Mouse (Mus musculus): ENCODE measurements at regions not wholly inside any gene's neighbourhood (a gene's known extent, or its start where the extent isn't known, plus 50 kb on each side); places are given as distances from the start of the nearest gene placed in this dataset.

DNA sequence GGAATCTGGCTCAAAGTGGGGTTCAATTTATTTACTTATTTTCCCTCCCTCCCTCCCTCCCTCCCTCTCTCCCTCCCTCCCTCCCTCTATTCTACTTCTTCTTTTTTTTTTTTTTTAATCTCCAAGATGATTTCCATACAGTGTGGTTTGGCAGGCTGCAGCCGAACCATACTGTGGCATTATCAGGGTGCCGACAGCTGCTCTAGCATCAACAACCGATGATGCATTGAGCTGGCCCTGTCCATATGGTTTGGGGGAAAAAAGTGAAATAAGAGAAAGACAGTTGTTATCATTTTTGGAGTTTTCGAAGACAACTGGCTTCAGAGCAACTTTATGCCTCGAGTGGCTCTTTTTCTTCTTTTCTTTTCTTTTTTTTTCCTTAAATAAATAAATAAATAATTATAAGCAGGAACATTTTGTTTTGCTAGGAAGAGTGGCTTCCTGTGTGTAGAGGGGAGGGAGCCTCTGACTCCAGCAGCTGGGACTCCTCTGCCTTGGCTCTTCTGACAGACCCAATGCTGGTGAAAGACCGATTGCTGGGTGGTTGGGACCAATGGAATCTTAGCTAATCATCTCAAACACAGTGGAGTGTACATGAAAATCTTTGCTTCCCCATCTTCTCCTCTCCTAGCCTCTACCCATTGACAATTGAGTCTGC is 190.1 kb upstream of the Maf start:
- no peak for ATAC-seq (ENCODE audit: low FRiP score)
- Histone ChIP-seq H3K4me2 (no peak overlapping the region), H3K9me3 (no peaks in the 10 kb centered on the region), H3K36me3 (replicated peaks) (no peaks in the 10 kb centered on the region), H3K4me3 (replicated peaks) (no peak overlapping the region), H3K27me3 (no peaks in the 10 kb centered on the region), H3K4me1 (no peaks in the 10 kb centered on the region), H3K9ac (no peak overlapping the region), H3K27ac (no peak overlapping the region)
- WGBS: 86% methylated on average over 6 of the region's 6 CpGs

- Histone ChIP-seq H3K4me1 (no peaks in the 10 kb centered on the region), H3K4me2 (no peak overlapping the region), H3K9me3 (no peaks in the 10 kb centered on the region), H3K27me3 (no peaks in the 10 kb centered on the region), H3K27ac (no peak overlapping the region), H3K9ac (no peak overlapping the region), H3K36me3 (replicated peaks) (no peaks in the 10 kb centered on the region), H3K4me3 (replicated peaks) (no peak overlapping the region)
- ATAC-seq (ENCODE audit: low FRiP score): no peak
- 84% methylated on average over 4 of the region's 4 CpGs for WGBS
These were observed 189.5 kb upstream of the Maf start for GRCm38 (mm10) chr8:115897086-115897485.

- Histone ChIP-seq H3K9ac (no peak overlapping the region), H3K9me3 (no peaks in the 10 kb centered on the region), H3K4me2 (no peak overlapping the region), H3K27me3 (no peaks in the 10 kb centered on the region), H3K4me3 (replicated peaks) (no peak overlapping the region), H3K27ac (no peak overlapping the region), H3K36me3 (replicated peaks) (no peaks in the 10 kb centered on the region), H3K4me1 (no peaks in the 10 kb centered on the region)
- 77% methylated on average over 4 of the region's 4 CpGs for WGBS
- no peak for ATAC-seq (ENCODE audit: low FRiP score)
These were observed 188.5 kb upstream of the Maf start for GRCm38 (mm10) chr8:115896066-115896465.

- no peak overlapping the region for H3K27ac ChIP-seq
- ATAC-seq (ENCODE audit: low FRiP score): no peak
- no peaks in the 10 kb centered on the region for H3K9me3 ChIP-seq
- no peak overlapping the region for H3K9ac ChIP-seq
- no peak overlapping the region for H3K4me3 ChIP-seq (replicated peaks)
- no peak overlapping the region for H3K4me2 ChIP-seq
- no peaks in the 10 kb centered on the region; the same call in 1 of the 2 replicates for H3K27me3 ChIP-seq
- H3K4me1 ChIP-seq: no peaks in the 10 kb centered on the region
- H3K36me3 ChIP-seq (replicated peaks): no peaks in the 10 kb centered on the region
- WGBS: 87% methylated on average over 4 of the region's 4 CpGs
These were observed 180.7 kb upstream of the Maf start for GRCm38 (mm10) chr8:115888278-115888677.

- Histone ChIP-seq H3K9ac (no peak overlapping the region), H3K27ac (no peak overlapping the region), H3K4me3 (replicated peaks) (no peak overlapping the region), H3K36me3 (replicated peaks) (no peaks in the 10 kb centered on the region), H3K9me3 (no peaks in the 10 kb centered on the region), H3K4me2 (no peak overlapping the region), H3K27me3 (no peaks in the 10 kb centered on the region; the same call in 1 of the 2 replicates), H3K4me1 (no peaks in the 10 kb centered on the region)
- ATAC-seq (ENCODE audit: low FRiP score): no peak
- WGBS: 78% methylated on average over 2 of the region's 2 CpGs
These were observed 177.6 kb upstream of the Maf start for GRCm38 (mm10) chr8:115885121-115885743.

- H3K4me3 ChIP-seq (replicated peaks): no peak overlapping the region
- no peaks in the 10 kb centered on the region for H3K4me1 ChIP-seq
- H3K27ac ChIP-seq: no peak overlapping the region
- H3K9ac ChIP-seq: no peak overlapping the region
- no peaks in the 10 kb centered on the region; the same call in 1 of the 2 replicates for H3K27me3 ChIP-seq
- no peaks in the 10 kb centered on the region for H3K9me3 ChIP-seq
- no peak overlapping the region for H3K4me2 ChIP-seq
- H3K36me3 ChIP-seq (replicated peaks): no peaks in the 10 kb centered on the region
- no peak for ATAC-seq (ENCODE audit: low FRiP score)
- 82% methylated on average over 3 of the region's 3 CpGs for WGBS
These were observed 176.2 kb upstream of the Maf start for GRCm38 (mm10) chr8:115883808-115884207.

GRCm38 (mm10) chr8:115881881-115882280 is 174.3 kb upstream of the Maf start:
- Histone ChIP-seq H3K4me2 (no peak overlapping the region), H3K27me3 (no peaks in the 10 kb centered on the region; the same call in 1 of the 2 replicates), H3K9ac (no peak overlapping the region), H3K9me3 (no peaks in the 10 kb centered on the region), H3K4me1 (no peaks in the 10 kb centered on the region), H3K36me3 (replicated peaks) (no peaks in the 10 kb centered on the region), H3K27ac (no peak overlapping the region), H3K4me3 (replicated peaks) (no peak overlapping the region)
- no peak for ATAC-seq (ENCODE audit: low FRiP score)
- WGBS: 89% methylated on average over 8 of the region's 8 CpGs

DNA sequence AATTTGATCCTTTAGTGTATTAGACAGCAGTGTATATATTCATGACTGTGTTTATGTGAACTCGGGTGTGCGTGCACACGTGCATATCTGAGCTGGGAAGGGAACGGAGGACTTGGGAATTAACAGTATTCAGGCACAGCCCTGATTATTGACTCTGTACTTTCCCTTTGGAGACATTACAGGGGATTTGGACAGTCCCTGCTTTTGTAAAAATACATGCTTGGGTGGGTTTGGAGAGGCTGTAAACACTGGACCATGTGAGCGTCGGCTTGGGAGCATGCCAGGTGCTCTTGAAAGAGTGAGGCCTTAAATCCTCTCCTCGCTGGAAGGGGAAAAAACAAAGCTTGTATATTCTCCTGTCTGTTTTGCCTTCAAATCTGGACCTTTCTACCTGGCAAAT is 167.2 kb upstream of the Maf start:
- no peak overlapping the region for H3K4me2 ChIP-seq
- 55% methylated on average over 7 of the region's 7 CpGs for WGBS
- ATAC-seq (ENCODE audit: low FRiP score): peak; percentile 58; the same call in 1 of the 2 replicates
- no peaks in the 10 kb centered on the region for H3K9me3 ChIP-seq
- H3K27me3 ChIP-seq: no peaks in the 10 kb centered on the region
- H3K36me3 ChIP-seq (replicated peaks): no peaks in the 10 kb centered on the region
- H3K4me3 ChIP-seq (replicated peaks): no peak overlapping the region
- no peak overlapping the region for H3K27ac ChIP-seq
- H3K4me1 ChIP-seq: peaks cover 6% of the 10 kb centered on the region; the same call in 1 of the 2 replicates
- no peak overlapping the region for H3K9ac ChIP-seq

DNA sequence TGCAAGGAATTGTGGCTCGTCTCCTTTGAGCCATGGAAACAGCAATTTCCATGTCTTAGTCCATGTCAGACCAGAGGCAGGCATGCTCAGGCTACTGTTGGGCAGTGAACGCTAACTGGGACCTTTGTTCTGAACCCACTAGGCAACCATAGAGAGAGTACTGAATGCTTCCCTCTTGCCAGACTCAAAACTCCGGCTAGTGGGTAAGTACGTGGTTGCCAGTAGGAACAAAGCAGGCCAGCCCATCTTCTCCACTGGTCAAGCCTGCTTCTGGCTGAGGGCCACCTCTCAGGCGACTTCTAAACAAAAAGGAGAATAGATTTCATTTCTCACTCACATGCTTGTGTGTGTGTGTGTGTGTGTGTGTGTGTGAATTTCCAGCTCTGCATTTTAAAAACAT is 163.8 kb upstream of the Maf start:
- WGBS: 69% methylated on average over 5 of the region's 5 CpGs
- H3K36me3 ChIP-seq (replicated peaks): no peaks in the 10 kb centered on the region
- H3K4me2 ChIP-seq: no peak overlapping the region
- H3K9ac ChIP-seq: no peak overlapping the region
- H3K4me3 ChIP-seq (replicated peaks): no peak overlapping the region
- peaks cover 6% of the 10 kb centered on the region; the same call in 1 of the 2 replicates for H3K4me1 ChIP-seq
- H3K27ac ChIP-seq: no peak overlapping the region
- no peak for ATAC-seq (ENCODE audit: low FRiP score)
- H3K27me3 ChIP-seq: no peaks in the 10 kb centered on the region
- H3K9me3 ChIP-seq: no peaks in the 10 kb centered on the region

GRCm38 (mm10) chr8:115861381-115861780 is 153.8 kb upstream of the Maf start:
- no peak overlapping the region for H3K4me2 ChIP-seq
- no peak overlapping the region for H3K9ac ChIP-seq
- no peak for ATAC-seq (ENCODE audit: low FRiP score)
- no peaks in the 10 kb centered on the region for H3K36me3 ChIP-seq (replicated peaks)
- H3K4me3 ChIP-seq (replicated peaks): no peak overlapping the region
- no peaks in the 10 kb centered on the region for H3K9me3 ChIP-seq
- H3K4me1 ChIP-seq: no peaks in the 10 kb centered on the region
- no peak overlapping the region for H3K27ac ChIP-seq
- WGBS: 83% methylated on average over 3 of the region's 3 CpGs
- H3K27me3 ChIP-seq: no peaks in the 10 kb centered on the region

GRCm38 (mm10) chr8:115859406-115859805 is 151.8 kb upstream of the Maf start:
- 89% methylated on average over 8 of the region's 8 CpGs for WGBS
- Histone ChIP-seq H3K9ac (no peak overlapping the region), H3K36me3 (replicated peaks) (no peaks in the 10 kb centered on the region), H3K9me3 (no peaks in the 10 kb centered on the region), H3K4me2 (no peak overlapping the region), H3K4me1 (no peaks in the 10 kb centered on the region), H3K27ac (no peak overlapping the region), H3K27me3 (no peaks in the 10 kb centered on the region), H3K4me3 (replicated peaks) (no peak overlapping the region)
- no peak for ATAC-seq (ENCODE audit: low FRiP score)

DNA sequence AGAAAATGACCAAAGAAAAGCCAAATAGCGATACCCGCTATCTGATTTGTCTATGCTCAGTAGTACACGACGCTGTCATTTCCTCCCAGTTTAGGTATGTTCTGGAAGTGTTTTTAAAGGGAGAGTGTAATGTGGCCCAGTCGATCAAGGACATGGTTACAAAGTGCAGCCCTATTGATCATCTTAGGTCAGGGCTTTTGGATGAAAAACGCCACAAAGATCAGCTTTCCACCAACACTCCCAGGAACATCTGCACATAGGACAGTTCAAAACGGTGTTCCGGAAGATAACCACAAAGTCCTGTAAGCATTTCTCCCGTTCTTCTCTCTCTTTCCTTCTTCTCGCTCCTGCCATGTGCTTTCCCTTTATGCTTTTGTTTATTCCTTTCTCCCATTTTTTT is 149.2 kb upstream of the Maf start:
- no peaks in the 10 kb centered on the region for H3K9me3 ChIP-seq
- WGBS: 95% methylated on average over 10 of the region's 10 CpGs
- no peak overlapping the region for H3K4me3 ChIP-seq (replicated peaks)
- no peaks in the 10 kb centered on the region for H3K27me3 ChIP-seq
- H3K4me1 ChIP-seq: no peaks in the 10 kb centered on the region
- ATAC-seq (ENCODE audit: low FRiP score): no peak
- no peak overlapping the region for H3K9ac ChIP-seq
- H3K4me2 ChIP-seq: no peak overlapping the region
- no peak overlapping the region for H3K27ac ChIP-seq
- H3K36me3 ChIP-seq (replicated peaks): no peaks in the 10 kb centered on the region
